Mouse (Mus musculus): ENCODE measurements around the gene Matn1. TPM values are rescaled to one million over a fixed set of nuclear protein-coding genes. Genes with fewer than 3 reads are reported as not detected.
A peak's percentile ranks its signal among the peaks of the same experiment; 100 is the strongest.

Gene Matn1
- total RNA-seq, 2 experiments from 2014 or later: 0.64 to 0.91 TPM

- no peak for DNase-seq (ENCODE audit: low spot score in 2 of 2)
Measured at GRCm38 (mm10) chr4:130916639-130917038, 27.5 kb upstream of the Matn1 start.

- no peak for DNase-seq (ENCODE audit: low spot score in 2 of 2)
Measured at GRCm38 (mm10) chr4:130917564-130917963, 26.6 kb upstream of the Matn1 start.

GRCm38 (mm10) chr4:130918805-130919749 is 25.1 kb upstream of the Matn1 start:
- DNase-seq (ENCODE audit: low spot score in 2 of 2): no peak

GRCm38 (mm10) chr4:130919750-130920356 is 24.3 kb upstream of the Matn1 start:
- no peak for DNase-seq (ENCODE audit: low spot score in 2 of 2)

- DNase-seq (ENCODE audit: low spot score in 2 of 2): no peak
Measured at GRCm38 (mm10) chr4:130920951-130921693, 23.1 kb upstream of the Matn1 start.

GRCm38 (mm10) chr4:130921986-130922385 is 22.2 kb upstream of the Matn1 start:
- no peak for DNase-seq (ENCODE audit: low spot score in 2 of 2)

- no peak for DNase-seq (ENCODE audit: low spot score in 2 of 2)
Measured at GRCm38 (mm10) chr4:130926274-130926673, 17.9 kb upstream of the Matn1 start.

- no peak for DNase-seq (ENCODE audit: low spot score in 2 of 2)
Measured at GRCm38 (mm10) chr4:130927821-130928220, 16.4 kb upstream of the Matn1 start.

GRCm38 (mm10) chr4:130942644-130943043 is 1.5 kb upstream of the Matn1 start:
- no peak for DNase-seq (ENCODE audit: low spot score in 2 of 2)

- DNase-seq (ENCODE audit: low spot score in 2 of 2): no peak
Measured at GRCm38 (mm10) chr4:130944779-130945178, 594 bp downstream of the Matn1 start.

- DNase-seq (ENCODE audit: low spot score in 2 of 2): peak; percentile 31 to 48
Measured at GRCm38 (mm10) chr4:130947094-130947647, 3.0 kb downstream of the Matn1 start.

- no peak for DNase-seq (ENCODE audit: low spot score in 2 of 2)
Measured at GRCm38 (mm10) chr4:130949821-130950384, 5.7 kb downstream of the Matn1 start.

GRCm38 (mm10) chr4:130952531-130952930 is 8.3 kb downstream of the Matn1 start:
- DNase-seq (ENCODE audit: low spot score in 2 of 2): peak in 1 of 2 experiments; percentile 34

- no peak for DNase-seq (ENCODE audit: low spot score in 2 of 2)
Measured at GRCm38 (mm10) chr4:130957156-130957555, 13.0 kb downstream of the Matn1 start.

GRCm38 (mm10) chr4:130958812-130959211 is 14.6 kb downstream of the Matn1 start:
- no peak for DNase-seq (ENCODE audit: low spot score in 2 of 2)

- no peak for DNase-seq (ENCODE audit: low spot score in 2 of 2)
Measured at GRCm38 (mm10) chr4:130959678-130960077, 15.5 kb downstream of the Matn1 start.

GRCm38 (mm10) chr4:130960118-130960734 is 16.0 kb downstream of the Matn1 start:
- peak; percentile 96 to 97 for DNase-seq (ENCODE audit: low spot score in 2 of 2)

GRCm38 (mm10) chr4:130971278-130971677 is 27.1 kb downstream of the Matn1 start:
- no peak for DNase-seq (ENCODE audit: low spot score in 2 of 2)

- DNase-seq (ENCODE audit: low spot score in 2 of 2): peak; percentile 24 to 35
Measured at GRCm38 (mm10) chr4:130972421-130972829, 28.2 kb downstream of the Matn1 start.
